Mouse (Mus musculus) CH12.LX (cell line): ENCODE data around the gene Mrpl51. TPM values are rescaled to one million over a fixed set of nuclear protein-coding genes. Genes with fewer than 3 reads are reported as not detected.
A peak's percentile ranks its signal among the peaks of the same experiment; 100 is the strongest.

Experiments used
- DNase-seq: peaks from one replicate; pipeline ENCODE4 v3.0.0-alpha.2; 2013; ENCODE audit errors: extremely low read depth
- H3K27ac ChIP-seq: 2 replicates; pipeline ENCODE4 v1.5.1; 2012; ENCODE audit warnings: low read depth, mild to moderate bottlenecking, control low read depth, moderate library complexity; ENCODE audit not compliant: insufficient read depth
- H3K27me3 ChIP-seq: replicated peaks from 2 replicates; pipeline ENCODE3; 2012; ENCODE audit warnings: inconsistent platforms
- H3K36me3 ChIP-seq, 2 experiments: replicated peaks in 1 of 2; 2 replicates each; pipeline versions ENCODE3 to v1.6.1; 2012; ENCODE audit warnings: inconsistent platforms in 1 of 2, low read length in 1 of 2, mild to moderate bottlenecking in 1 of 2, mixed read lengths in 1 of 2, moderate library complexity in 1 of 2; ENCODE audit not compliant: control insufficient read depth in 1 of 2, insufficient read depth in 1 of 2
- H3K4me1 ChIP-seq, 2 experiments: 2 replicates each; pipeline ENCODE4 v1.6.1; 2012; ENCODE audit warnings: inconsistent platforms in 1 of 2, moderate library complexity in 1 of 2; ENCODE audit not compliant: insufficient read depth in 2 of 2, control insufficient read depth in 1 of 2
- H3K4me2 ChIP-seq: 2 replicates; pipeline ENCODE4 v1.6.1; 2012; ENCODE audit warnings: low read depth, mild to moderate bottlenecking, control low read depth; ENCODE audit not compliant: poor library complexity, insufficient read depth, severe bottlenecking
- H3K4me3 ChIP-seq, 3 experiments: fragments of 150-350 bp in 1 of 3; sonication (generic) in 1 of 3; replicated peaks in 1 of 3; 2 replicates each; pipeline versions ENCODE3 to v1.5.1; 2011 to 2012; ENCODE audit warnings: low read depth in 2 of 3, low read length in 2 of 3, mild to moderate bottlenecking in 2 of 3, moderate library complexity in 2 of 3, control low read depth in 1 of 3, improper control_type of control experiment in 1 of 3, inconsistent platforms in 1 of 3, mixed read lengths in 1 of 3; ENCODE audit not compliant: poor library complexity in 1 of 3
- H3K79me2 ChIP-seq: replicated peaks from 2 replicates; pipeline ENCODE4 v1.6.1; 2012; ENCODE audit warnings: mild to moderate bottlenecking, moderate library complexity; ENCODE audit not compliant: control insufficient read depth, poor library complexity, insufficient read depth, severe bottlenecking; ENCODE audit errors: extremely low read depth
- H3K9ac ChIP-seq: 2 replicates; pipeline ENCODE4 v1.6.1; 2012; ENCODE audit warnings: low read depth, mild to moderate bottlenecking, control low read depth, moderate library complexity; ENCODE audit not compliant: insufficient read depth
- H3K9me3 ChIP-seq: replicated peaks from 2 replicates; pipeline ENCODE3; 2012; ENCODE audit warnings: low read length, inconsistent platforms, mixed read lengths
- CHD2 ChIP-seq: IDR thresholded peaks from 2 replicates; pipeline ENCODE4 v1.6.1; 2011; ENCODE audit warnings: low read length, improper control_type of control experiment
- MAFK ChIP-seq: IDR thresholded peaks from 2 replicates; pipeline ENCODE4 v1.6.1; 2011; ENCODE audit warnings: low read length, improper control_type of control experiment; ENCODE audit not compliant: insufficient replicate concordance
- MAX ChIP-seq: IDR thresholded peaks from 2 replicates; pipeline ENCODE4 v1.6.1; 2011; ENCODE audit warnings: low read length, improper control_type of control experiment
- MXI1 ChIP-seq: IDR thresholded peaks from 2 replicates; pipeline ENCODE4 v1.6.1; 2011; ENCODE audit warnings: mild to moderate bottlenecking, low read depth, low read length, improper control_type of control experiment
- MYC ChIP-seq: IDR thresholded peaks from 2 replicates; pipeline ENCODE4 v1.6.1; 2011; ENCODE audit warnings: low read depth, mild to moderate bottlenecking, improper control_type of control experiment, low read length
- NRF1 ChIP-seq: IDR thresholded peaks from 2 replicates; pipeline ENCODE4 v1.6.1; 2014; ENCODE audit warnings: low read depth, mild to moderate bottlenecking, inconsistent platforms, low read length, improper control_type of control experiment, moderate library complexity
- POLR2A ChIP-seq: IDR thresholded peaks from 2 replicates; pipeline ENCODE4 v1.6.1; 2011; ENCODE audit warnings: low read depth, mild to moderate bottlenecking, improper control_type of control experiment, low read length
- POLR2AphosphoS2 ChIP-seq: IDR thresholded peaks from 2 replicates; pipeline ENCODE4 v1.6.1; 2011; ENCODE audit warnings: low read depth, low read length, improper control_type of control experiment
- RCOR1 ChIP-seq: conservative IDR thresholded peaks from 2 replicates; pipeline ENCODE4 v1.6.1; 2012; ENCODE audit warnings: low read depth, mild to moderate bottlenecking, inconsistent platforms, low read length, improper control_type of control experiment
- USF1 ChIP-seq: IDR thresholded peaks from 2 replicates; pipeline ENCODE4 v1.6.1; 2014; ENCODE audit warnings: low read depth, mild to moderate bottlenecking, inconsistent platforms, low read length, improper control_type of control experiment
- ZC3H11A ChIP-seq: IDR thresholded peaks from 2 replicates; pipeline ENCODE4 v1.6.1; 2012; ENCODE audit warnings: low read depth, mild to moderate bottlenecking, inconsistent platforms, low read length, improper control_type of control experiment
- ZKSCAN1 ChIP-seq: IDR thresholded peaks from 2 replicates; pipeline ENCODE4 v1.6.1; 2012; ENCODE audit warnings: low read depth, inconsistent platforms, low read length, improper control_type of control experiment, borderline replicate concordance
- ZMIZ1 ChIP-seq: IDR thresholded peaks from 2 replicates; pipeline ENCODE4 v1.6.1; 2012; ENCODE audit warnings: low read depth, mild to moderate bottlenecking, inconsistent platforms, low read length, improper control_type of control experiment
- dilution Hi-C: fragments of 300-500 bp; cut with MboI; formaldehyde crosslinking; loops from 2 replicates; pipeline ENCODE4 v1.14.3; 2020; ENCODE audit warnings: low sequenced_read_pairs; ENCODE audit not compliant: extremely low pct_unique_long_range_greater_than_20kb, extremely low pct_ligation_motif_present
- in situ Hi-C: fragments of 300-500 bp; cut with MboI; formaldehyde crosslinking; loops from 3 replicates; pipeline ENCODE4 v1.14.3; 2019; ENCODE audit warnings: low sequenced_read_pairs, low pct_ligation_motif_present, low pct_unique_long_range_greater_than_20kb, mixed read lengths
- polyA plus RNA-seq: library from polyadenylated mRNA; unstranded; fragments of >175 nt; gene quantifications from 2 replicates; pipeline ENCODE4 v1.2.1, GENCODE M21; 2012; ENCODE audit warnings: low read depth; ENCODE audit not compliant: insufficient read length
- total RNA-seq, 2 experiments: library from RNA; depleted of rRNA; stranded (reverse); fragments of 300-350 nt in 1 of 2; fragments of >200 nt in 1 of 2; gene quantifications; 2 replicates each; pipeline ENCODE4 v1.2.3; 2012 to 2014

The Mrpl51 gene
- total and polyA plus RNA-seq, 3 experiments, result 120 to 184 (median 161) TPM

- Histone ChIP-seq H3K27me3 (no peaks in the 10 kb centered on the region), H3K9me3 (no peaks in the 10 kb centered on the region), H3K36me3 (peaks cover 62 to 72% of the 10 kb centered on the region in 2 experiments), H3K4me3 (peak overlapping the region; percentile 64 to 97 (median 75)), H3K4me1 (peaks cover 11 to 24% of the 10 kb centered on the region in 2 experiments), H3K27ac (peak overlapping the region; percentile 83), H3K4me2 (peak overlapping the region; percentile 81), H3K9ac (peak overlapping the region; percentile 50; the same call in 1 of the 2 replicates), H3K79me2 (peaks cover 21% of the 10 kb centered on the region)
- dilution Hi-C loops, result no loop called here
- in situ Hi-C loops, result no loop called here
- peak; percentile 44 for DNase-seq
- peak; percentile 11; the same call in 1 of the 2 replicates for TF ChIP-seq ZMIZ1
- TF ChIP-seq CHD2, result peak; percentile 27; the same call in 1 of the 2 replicates
- no peak for TF ChIP-seq USF1
- TF ChIP-seq ZC3H11A, result no peak
- no peak for TF ChIP-seq NRF1
- TF ChIP-seq RCOR1, result 0 out of 2 replicates have a peak, but pooled peaks have one; percentile 6
- TF ChIP-seq MYC, result 0 out of 2 replicates have a peak, but pooled peaks have one; percentile 10
- peak; percentile 53; the same call in 1 of the 2 replicates for TF ChIP-seq MXI1
- no peak for TF ChIP-seq MAX
- TF ChIP-seq MAFK, result peak; percentile 39; the same call in 1 of the 2 replicates
These were observed 24.5 kb upstream of the Mrpl51 start for GRCm38 (mm10) chr6:125166861-125167650.

DNA sequence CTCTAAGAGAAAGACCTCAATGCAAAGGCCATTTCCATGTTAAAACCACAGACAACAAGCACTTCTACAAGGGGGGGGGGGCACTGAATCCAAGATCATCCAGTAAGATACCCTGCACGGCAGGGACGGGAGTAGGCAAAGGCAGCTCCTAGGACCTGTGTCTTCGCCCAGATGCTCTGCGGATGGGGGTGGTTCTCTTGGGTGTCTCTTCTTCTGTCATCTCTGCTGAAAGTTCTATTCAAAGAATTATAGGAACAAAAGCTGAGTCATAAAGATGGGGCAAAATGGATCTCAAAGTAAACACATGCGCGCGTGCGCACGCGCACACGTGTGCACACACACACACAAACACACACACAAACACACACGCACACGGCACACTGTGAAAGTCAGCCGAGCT, 23.5 kb upstream of the Mrpl51 start:
- no peak overlapping the region for H3K27ac ChIP-seq
- no peaks in the 10 kb centered on the region for H3K9me3 ChIP-seq
- H3K4me3 ChIP-seq, result no peak overlapping the region
- DNase-seq, result no peak
- H3K9ac ChIP-seq, result no peak overlapping the region
- TF ChIP-seq POLR2A (peak; percentile 6; the same call in 1 of the 2 replicates), ZKSCAN1 (no peak), POLR2AphosphoS2 (no peak)
- in situ Hi-C loops (no loop called here), dilution Hi-C loops (no loop called here)
- peaks cover 61 to 76% of the 10 kb centered on the region in 2 experiments for H3K36me3 ChIP-seq
- peaks cover 21% of the 10 kb centered on the region for H3K79me2 ChIP-seq
- no peak overlapping the region for H3K4me2 ChIP-seq
- no peaks in the 10 kb centered on the region for H3K27me3 ChIP-seq
- H3K4me1 ChIP-seq, result peaks cover 8 to 20% of the 10 kb centered on the region in 2 experiments
